Mouse (Mus musculus) heart, adult 2 months (tissue): Measurements from ENCODE around the gene Haao. TPM values are rescaled to one million over a fixed set of nuclear protein-coding genes. Genes with fewer than 3 reads are reported as not detected.

Source experiments
- DNase-seq, 2 experiments: peaks; one replicate each; pipeline ENCODE4 v3.0.0; 2021
- H3K27ac ChIP-seq: fragments of 200-600 bp; 2 replicates; pipeline ENCODE4 v1.8.1; 2022
- H3K27me3 ChIP-seq: fragments of 200-500 bp; 2 replicates; pipeline ENCODE4 v1.6.1; 2012; ENCODE audit warnings: mild to moderate bottlenecking, low read length, inconsistent platforms, mixed read lengths; ENCODE audit not compliant: control insufficient read depth, insufficient read depth
- H3K36me3 ChIP-seq: fragments of 200-500 bp; 2 replicates; pipeline ENCODE4 v1.6.1; 2012; ENCODE audit warnings: low read length, inconsistent platforms; ENCODE audit not compliant: control insufficient read depth, insufficient read depth
- H3K4me1 ChIP-seq: fragments of 200-500 bp; 2 replicates; pipeline ENCODE4 v1.6.1; 2011; ENCODE audit warnings: low read length; ENCODE audit not compliant: control insufficient read depth, insufficient read depth
- H3K4me3 ChIP-seq: fragments of 200-600 bp; 2 replicates; pipeline ENCODE4 v1.8.1; 2022
- H3K79me2 ChIP-seq: fragments of 200-500 bp; replicated peaks from 2 replicates; pipeline ENCODE4 v1.6.1; 2012; ENCODE audit warnings: mild to moderate bottlenecking, inconsistent platforms, low read length, moderate library complexity, mixed read lengths; ENCODE audit not compliant: control insufficient read depth, insufficient read depth
- H3K9ac ChIP-seq: fragments of 200-500 bp; 2 replicates; pipeline ENCODE4 v1.6.1; 2012; ENCODE audit warnings: low read depth, mild to moderate bottlenecking, control low read depth, inconsistent platforms, low read length, mixed read lengths
- CTCF ChIP-seq: fragments of 200-600 bp; IDR thresholded peaks from 2 replicates; pipeline ENCODE4 v1.8.1; 2022; ENCODE audit warnings: antibody characterized with exemption, mild to moderate bottlenecking, moderate library complexity
- EP300 ChIP-seq: fragments of 200-500 bp; IDR thresholded peaks from 2 replicates; pipeline ENCODE4 v1.6.1; 2011; ENCODE audit warnings: low read depth, low read length, control low read depth; ENCODE audit not compliant: insufficient read depth
- POLR2A ChIP-seq: fragments of 200-500 bp; IDR thresholded peaks from 2 replicates; pipeline ENCODE4 v1.6.1; 2011; ENCODE audit warnings: mild to moderate bottlenecking, low read depth, low read length, control low read depth; ENCODE audit not compliant: insufficient read depth
- WGBS: fragments of 180-500 bp; shearing (Covaris S2); methylation state at CpG from one replicate; pipeline ENCODE4 v1.1.7; 2018; 5-methylcytosine and 5-hydroxymethylcytosine counted together
- intact Hi-C: fragments of 180-260 bp; cut with DNase I; formaldehyde crosslinking; loops from one replicate; pipeline ENCODE4 v1.15.1; 2025
- polyA plus RNA-seq: library from polyadenylated mRNA; depleted of rRNA; stranded (reverse); fragments of >200 nt; gene quantifications from 2 replicates; pipeline ENCODE4 v1.2.3, GENCODE M21; 2012
- total RNA-seq, 2 experiments: library from RNA; stranded (reverse); gene quantifications; 2 replicates each; pipeline ENCODE4 v1.2.3; 2021

Gene Haao
- total and polyA plus RNA-seq, 3 experiments = 0.25 to 1.4 (median 0.29) TPM

GRCm38 (mm10) chr17:83890373-83890696 is 42.6 kb upstream of the Haao start:
- Histone ChIP-seq H3K4me1 (peaks cover 11% of the 10 kb centered on the region), H3K4me3 (no peak overlapping the region), H3K27ac (peak overlapping the region; percentile 70), H3K36me3 (no peaks in the 10 kb centered on the region), H3K79me2 (no peaks in the 10 kb centered on the region), H3K27me3 (no peaks in the 10 kb centered on the region), H3K9ac (no peak overlapping the region)
- no peak for DNase-seq
- TF ChIP-seq CTCF = no peak
- TF ChIP-seq EP300 = no peak
- TF ChIP-seq POLR2A = no peak
- intact Hi-C loops = no loop called here
- WGBS = 67% methylated on average over 5 of the region's 5 CpGs

- H3K27ac ChIP-seq = peak overlapping the region; percentile 70
- H3K4me3 ChIP-seq = no peak overlapping the region
- peak; percentile 52 to 75 for DNase-seq
- H3K9ac ChIP-seq = no peak overlapping the region
- no peak for TF ChIP-seq CTCF
- H3K36me3 ChIP-seq = no peaks in the 10 kb centered on the region
- H3K4me1 ChIP-seq = peaks cover 8% of the 10 kb centered on the region
- 61% methylated on average over 13 of the region's 13 CpGs for WGBS
- intact Hi-C loops = no loop called here
- H3K79me2 ChIP-seq = no peaks in the 10 kb centered on the region
- H3K27me3 ChIP-seq = no peaks in the 10 kb centered on the region
These were observed 42.1 kb upstream of the Haao start for GRCm38 (mm10) chr17:83889691-83890372.

GRCm38 (mm10) chr17:83889329-83889690 is 41.5 kb upstream of the Haao start:
- H3K27me3 ChIP-seq = no peaks in the 10 kb centered on the region
- no peaks in the 10 kb centered on the region for H3K36me3 ChIP-seq
- TF ChIP-seq POLR2A (no peak), CTCF (no peak), EP300 (no peak)
- H3K4me1 ChIP-seq = peaks cover 8% of the 10 kb centered on the region
- intact Hi-C loops = no loop called here
- 93% methylated on average over 5 of the region's 5 CpGs for WGBS
- no peak overlapping the region for H3K9ac ChIP-seq
- no peak overlapping the region for H3K4me3 ChIP-seq
- H3K27ac ChIP-seq = peak overlapping the region; percentile 70
- DNase-seq = no peak
- no peaks in the 10 kb centered on the region for H3K79me2 ChIP-seq

GRCm38 (mm10) chr17:83887241-83887640 is 39.5 kb upstream of the Haao start:
- Histone ChIP-seq H3K36me3 (no peaks in the 10 kb centered on the region), H3K9ac (no peak overlapping the region), H3K27me3 (no peaks in the 10 kb centered on the region), H3K4me3 (no peak overlapping the region), H3K4me1 (peaks cover 8% of the 10 kb centered on the region), H3K27ac (no peak overlapping the region), H3K79me2 (no peaks in the 10 kb centered on the region)
- DNase-seq = no peak
- WGBS = 77% methylated on average over 5 of the region's 5 CpGs
- TF ChIP-seq EP300 (no peak), CTCF (no peak), POLR2A (no peak)
- intact Hi-C loops = no loop called here

GRCm38 (mm10) chr17:83886395-83886794 is 38.6 kb upstream of the Haao start:
- intact Hi-C loops = no loop called here
- no peak for DNase-seq
- H3K9ac ChIP-seq = no peak overlapping the region
- TF ChIP-seq CTCF (no peak), POLR2A (no peak), EP300 (no peak)
- WGBS = 85% methylated on average over 3 of the region's 3 CpGs
- no peaks in the 10 kb centered on the region for H3K27me3 ChIP-seq
- H3K27ac ChIP-seq = no peak overlapping the region
- H3K79me2 ChIP-seq = no peaks in the 10 kb centered on the region
- H3K36me3 ChIP-seq = no peaks in the 10 kb centered on the region
- no peak overlapping the region for H3K4me3 ChIP-seq
- H3K4me1 ChIP-seq = peaks cover 7% of the 10 kb centered on the region

GRCm38 (mm10) chr17:83885750-83886149 is 38.0 kb upstream of the Haao start:
- no peaks in the 10 kb centered on the region for H3K79me2 ChIP-seq
- H3K27me3 ChIP-seq = no peaks in the 10 kb centered on the region
- H3K4me1 ChIP-seq = peaks cover 6% of the 10 kb centered on the region; the same call in 1 of the 2 replicates
- H3K9ac ChIP-seq = no peak overlapping the region
- intact Hi-C loops = no loop called here
- H3K27ac ChIP-seq = no peak overlapping the region
- WGBS = 87% methylated on average over 5 of the region's 5 CpGs
- H3K36me3 ChIP-seq = no peaks in the 10 kb centered on the region
- H3K4me3 ChIP-seq = no peak overlapping the region
- TF ChIP-seq EP300 = no peak
- no peak for TF ChIP-seq POLR2A
- TF ChIP-seq CTCF = no peak
- no peak for DNase-seq
